Mouse (Mus musculus) limb, embryonic 11.5 days (tissue): ENCODE data around the gene Rragd. TPM values are rescaled to one million over a fixed set of nuclear protein-coding genes. Genes with fewer than 3 reads are reported as not detected.

ENCODE experiments used
- ATAC-seq: fragments of 200-750 bp; cut with Nextera tagmentation; 2 replicates; pipeline ENCODE4 v1.8.0; 2017; ENCODE audit warnings: low read depth; ENCODE audit not compliant: insufficient number of reproducible peaks, low FRiP score, low TSS enrichment
- DNase-seq: peaks from one replicate; pipeline ENCODE4 v3.0.0-alpha.2; 2015; ENCODE audit warnings: low spot score
- H3K27ac ChIP-seq: fragments of 300-500 bp; sonication (generic); replicated peaks from 2 replicates; pipeline ENCODE4 v1.5.1; 2014; ENCODE audit warnings: low read depth, mild to moderate bottlenecking, low read length
- H3K27me3 ChIP-seq: fragments of 300-500 bp; sonication (generic); 2 replicates; pipeline ENCODE4 v1.6.1; 2014; ENCODE audit warnings: mild to moderate bottlenecking, low read length, mixed read lengths; ENCODE audit not compliant: control insufficient read depth, insufficient read depth
- H3K36me3 ChIP-seq: fragments of 300-500 bp; sonication (generic); 2 replicates; pipeline ENCODE4 v1.6.1; 2014; ENCODE audit warnings: mild to moderate bottlenecking, low read length, moderate library complexity, mixed read lengths; ENCODE audit not compliant: control insufficient read depth, insufficient read depth
- H3K4me1 ChIP-seq: fragments of 300-500 bp; sonication (generic); 2 replicates; pipeline ENCODE4 v1.6.1; 2014; ENCODE audit warnings: low read length, mixed read lengths; ENCODE audit not compliant: control insufficient read depth, insufficient read depth
- H3K4me2 ChIP-seq: fragments of 300-500 bp; sonication (generic); 2 replicates; pipeline ENCODE4 v1.6.1; 2014; ENCODE audit warnings: low read depth, mild to moderate bottlenecking, moderate library complexity; ENCODE audit not compliant: severe bottlenecking
- H3K4me3 ChIP-seq: fragments of 300-500 bp; sonication (generic); 2 replicates; pipeline ENCODE4 v1.5.1; 2014; ENCODE audit warnings: low read depth, low read length
- H3K9ac ChIP-seq: fragments of 300-500 bp; sonication (generic); 2 replicates; pipeline ENCODE4 v1.6.1; 2014; ENCODE audit warnings: mild to moderate bottlenecking, low read length
- H3K9me3 ChIP-seq: fragments of 300-500 bp; sonication (generic); 2 replicates; pipeline ENCODE4 v1.6.1; 2016; ENCODE audit warnings: low read length; ENCODE audit not compliant: control insufficient read depth
- WGBS: fragments of 180-500 bp; shearing (Covaris S2); extraction: QIAGEN DNeasy Blood & Tissue Kit; methylation state at CpG from one replicate; pipeline ENCODE4 v1.1.7; 2014; 5-methylcytosine and 5-hydroxymethylcytosine counted together
- polyA plus RNA-seq: library from polyadenylated mRNA; unstranded; fragments of >200 nt; fragmentation: Nextera tagmentation; extraction: Ambion mirVana; gene quantifications from 2 replicates; pipeline ENCODE4 v1.2.1, GENCODE M21; 2014

The Rragd gene
- polyA plus RNA-seq, 1 experiment from 2014 or later: 25.8 TPM

GRCm38 (mm10) chr4:32982041-32982715, 659 bp upstream of the Rragd start:
- H3K27ac ChIP-seq: no peak overlapping the region
- 3% methylated on average over 15 of the region's 15 CpGs for WGBS
- ATAC-seq (0 out of 2 replicates have a peak, but pooled peaks have one; percentile 51), DNase-seq (peak; percentile 34)
- H3K27me3 ChIP-seq: no peaks in the 10 kb centered on the region; the same call in 1 of the 2 replicates
- H3K4me3 ChIP-seq: peak overlapping the region; percentile 82
- H3K9me3 ChIP-seq: no peaks in the 10 kb centered on the region
- H3K36me3 ChIP-seq: no peaks in the 10 kb centered on the region
- 0 out of 2 replicates have a peak overlapping the region, but pooled peaks have one; percentile 82 for H3K9ac ChIP-seq
- H3K4me1 ChIP-seq: peaks cover 11% of the 10 kb centered on the region; the same call in 1 of the 2 replicates
- H3K4me2 ChIP-seq: peak overlapping the region; percentile 97

GRCm38 (mm10) chr4:32983176-32984155, 629 bp downstream of the Rragd start:
- peak overlapping the region; percentile 97 for H3K4me2 ChIP-seq
- peak overlapping the region; percentile 65 for H3K27ac ChIP-seq
- H3K4me1 ChIP-seq: peaks cover 11% of the 10 kb centered on the region; the same call in 1 of the 2 replicates
- H3K36me3 ChIP-seq: no peaks in the 10 kb centered on the region
- peak overlapping the region; percentile 82 for H3K9ac ChIP-seq
- DNase-seq (peak; percentile 77), ATAC-seq (peak; percentile 69)
- no peaks in the 10 kb centered on the region; the same call in 1 of the 2 replicates for H3K27me3 ChIP-seq
- H3K9me3 ChIP-seq: no peaks in the 10 kb centered on the region
- under 1% methylated on average over 67 of the region's 94 CpGs for WGBS
- peak overlapping the region; percentile 82 for H3K4me3 ChIP-seq

GRCm38 (mm10) chr4:32984242-32984641, 1.4 kb downstream of the Rragd start:
- DNase-seq: peak; percentile 49

GRCm38 (mm10) chr4:32984801-32985675, 2.2 kb downstream of the Rragd start:
- DNase-seq (peak; percentile 62), ATAC-seq (no peak)
- Histone ChIP-seq H3K9me3 (no peaks in the 10 kb centered on the region), H3K4me3 (peak overlapping the region; percentile 82), H3K27ac (peak overlapping the region; percentile 10; the same call in 1 of the 2 replicates), H3K4me1 (peaks cover 11% of the 10 kb centered on the region; the same call in 1 of the 2 replicates), H3K9ac (peak overlapping the region; percentile 82), H3K4me2 (peak overlapping the region; percentile 97), H3K27me3 (no peaks in the 10 kb centered on the region; the same call in 1 of the 2 replicates), H3K36me3 (no peaks in the 10 kb centered on the region)
- 10% methylated on average over 13 of the region's 13 CpGs for WGBS

More at GRCm38 (mm10) chr4:32984242-32984641, 1.4 kb downstream of the Rragd start:
- peak overlapping the region; percentile 82 for H3K4me3 ChIP-seq
- H3K27ac ChIP-seq: 0 out of 2 replicates have a peak overlapping the region, but pooled peaks have one; percentile 10
- no peaks in the 10 kb centered on the region; the same call in 1 of the 2 replicates for H3K27me3 ChIP-seq
- H3K36me3 ChIP-seq: no peaks in the 10 kb centered on the region
- peaks cover 11% of the 10 kb centered on the region; the same call in 1 of the 2 replicates for H3K4me1 ChIP-seq
- peak overlapping the region; percentile 82 for H3K9ac ChIP-seq
- H3K4me2 ChIP-seq: peak overlapping the region; percentile 97
- under 1% methylated on average over 13 of the region's 13 CpGs for WGBS
- no peaks in the 10 kb centered on the region for H3K9me3 ChIP-seq
- ATAC-seq: no peak

- peak overlapping the region; percentile 3; the same call in 1 of the 2 replicates for H3K4me3 ChIP-seq
- no peaks in the 10 kb centered on the region for H3K9me3 ChIP-seq
- no peak overlapping the region for H3K27ac ChIP-seq
These were observed 2.8 kb downstream of the Rragd start for GRCm38 (mm10) chr4:32985684-32986083.

GRCm38 (mm10) chr4:32987006-32987405, 4.2 kb downstream of the Rragd start:
- DNase-seq (no peak), ATAC-seq (no peak)
- Histone ChIP-seq H3K27me3 (no peaks in the 10 kb centered on the region), H3K4me3 (no peak overlapping the region), H3K36me3 (no peaks in the 10 kb centered on the region), H3K9me3 (no peaks in the 10 kb centered on the region), H3K27ac (no peak overlapping the region), H3K9ac (no peak overlapping the region), H3K4me1 (peaks cover 11% of the 10 kb centered on the region; the same call in 1 of the 2 replicates), H3K4me2 (no peak overlapping the region)
- 52% methylated on average over 3 of the region's 3 CpGs for WGBS

More at GRCm38 (mm10) chr4:32985684-32986083, 2.8 kb downstream of the Rragd start:
- Histone ChIP-seq H3K4me2 (no peak overlapping the region), H3K9ac (no peak overlapping the region), H3K27me3 (no peaks in the 10 kb centered on the region; the same call in 1 of the 2 replicates), H3K4me1 (peaks cover 11% of the 10 kb centered on the region; the same call in 1 of the 2 replicates), H3K36me3 (no peaks in the 10 kb centered on the region)
- DNase-seq (no peak), ATAC-seq (no peak)
- 4% methylated on average over 3 of the region's 3 CpGs for WGBS

GRCm38 (mm10) chr4:32989346-32989745, 6.5 kb downstream of the Rragd start:
- Histone ChIP-seq H3K4me2 (no peak overlapping the region), H3K9ac (no peak overlapping the region), H3K36me3 (no peaks in the 10 kb centered on the region), H3K4me3 (no peak overlapping the region), H3K27ac (no peak overlapping the region), H3K4me1 (peaks cover 7% of the 10 kb centered on the region; the same call in 1 of the 2 replicates), H3K9me3 (no peaks in the 10 kb centered on the region), H3K27me3 (no peaks in the 10 kb centered on the region)
- DNase-seq: no peak
- no peak for ATAC-seq
- 85% methylated on average over 2 of the region's 2 CpGs for WGBS
